Mouse (Mus musculus) lung, postnatal 0 days (tissue): Measurements from ENCODE around the gene Alb. TPM values are rescaled to one million over a fixed set of nuclear protein-coding genes. Genes with fewer than 3 reads are reported as not detected.

Experiments
- ATAC-seq: fragments of 200-750 bp; cut with Nextera tagmentation; 2 replicates; pipeline ENCODE4 v1.8.0; 2017; ENCODE audit warnings: moderate library complexity
- DNase-seq: peaks from one replicate; pipeline ENCODE4 v3.0.0-alpha.2; 2016; ENCODE audit warnings: low spot score
- H3K27ac ChIP-seq: fragments of 300-500 bp; sonication (generic); 2 replicates; pipeline ENCODE4 v1.5.1; 2014; ENCODE audit warnings: antibody characterized with exemption, mild to moderate bottlenecking, low read length, mixed read lengths
- H3K27me3 ChIP-seq: fragments of 300-500 bp; sonication (generic); replicated peaks from 2 replicates; pipeline ENCODE4 v1.6.1; 2014; ENCODE audit warnings: low read length, mixed read lengths; ENCODE audit not compliant: insufficient read depth
- H3K36me3 ChIP-seq: fragments of 300-500 bp; sonication (generic); 2 replicates; pipeline ENCODE4 v1.6.1; 2014; ENCODE audit warnings: low read length, mixed read lengths; ENCODE audit not compliant: insufficient read depth
- H3K4me1 ChIP-seq: fragments of 300-500 bp; sonication (generic); 2 replicates; pipeline ENCODE4 v1.6.1; 2014; ENCODE audit warnings: antibody characterized with exemption, low read depth, low read length, mixed read lengths; ENCODE audit not compliant: insufficient read depth
- H3K4me2 ChIP-seq: fragments of 300-500 bp; sonication (generic); replicated peaks from 2 replicates; pipeline ENCODE4 v1.6.1; 2014; ENCODE audit warnings: low read depth, mild to moderate bottlenecking, low read length, moderate library complexity, mixed read lengths
- H3K4me3 ChIP-seq: fragments of 300-500 bp; sonication (generic); 2 replicates; pipeline ENCODE4 v1.5.1; 2014; ENCODE audit warnings: low read depth, low read length
- H3K9ac ChIP-seq: fragments of 300-500 bp; sonication (generic); replicated peaks from 2 replicates; pipeline ENCODE4 v1.6.1; 2014; ENCODE audit warnings: low read depth, mild to moderate bottlenecking
- H3K9me3 ChIP-seq: fragments of 300-500 bp; sonication (generic); 2 replicates; pipeline ENCODE4 v1.6.1; 2016; ENCODE audit warnings: low read length, mixed read lengths
- CTCF ChIP-seq: IDR thresholded peaks from 2 replicates; pipeline ENCODE4 v1.5.1; 2016; ENCODE audit warnings: antibody characterized with exemption, mild to moderate bottlenecking
- EP300 ChIP-seq: IDR thresholded peaks from 2 replicates; pipeline ENCODE4 v1.6.1; 2016; ENCODE audit warnings: antibody characterized with exemption, mild to moderate bottlenecking, control low read depth
- WGBS: fragments of 180-500 bp; shearing (Covaris S2); extraction: QIAGEN DNeasy Blood & Tissue Kit; methylation state at CpG from one replicate; pipeline ENCODE4 v1.1.7; 2014; 5-methylcytosine and 5-hydroxymethylcytosine counted together
- polyA plus RNA-seq: library from polyadenylated mRNA; unstranded; fragments of >200 nt; fragmentation: Nextera tagmentation; extraction: Ambion mirVana; gene quantifications from 2 replicates; pipeline ENCODE4 v1.2.1, GENCODE M21; 2015

The Alb gene
- polyA plus RNA-seq, 1 experiment from 2014 or later, result 3.2 TPM

DNA sequence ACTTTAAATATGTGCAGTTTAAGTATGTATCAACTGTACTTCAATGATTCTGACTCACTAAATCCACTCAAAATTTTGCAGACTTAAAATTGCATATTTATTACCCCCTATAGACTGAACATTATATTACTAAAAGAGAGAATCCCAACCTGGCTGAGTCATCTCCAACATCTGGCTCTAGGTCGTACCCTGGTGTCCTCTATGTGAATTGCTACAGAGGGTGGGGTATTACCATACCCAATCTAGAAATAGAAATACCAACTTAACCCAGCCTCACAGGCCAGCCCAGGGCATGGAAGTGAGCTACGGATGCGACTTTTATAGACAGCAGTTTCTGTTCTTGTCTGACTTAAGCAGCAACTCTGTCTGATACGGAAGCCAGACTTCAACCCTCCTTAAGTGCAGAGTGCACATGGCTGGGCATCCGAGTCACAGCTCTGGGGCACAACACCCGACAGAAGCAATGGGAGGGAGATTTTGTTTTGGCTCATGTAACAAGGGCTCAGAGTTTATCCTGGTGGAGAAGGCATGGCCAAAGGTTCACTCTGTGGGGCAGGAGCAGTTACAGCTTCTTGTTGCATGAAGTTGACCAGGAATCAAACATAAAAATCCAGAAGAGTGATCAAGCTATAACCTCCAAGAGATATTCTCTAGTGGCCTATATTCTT is 51.7 kb downstream of the Alb start:
- TF ChIP-seq CTCF (no peak), EP300 (no peak)
- no peak for DNase-seq
- H3K27ac ChIP-seq, result no peak overlapping the region
- ATAC-seq, result no peak
- no peaks in the 10 kb centered on the region for H3K4me1 ChIP-seq
- H3K4me3 ChIP-seq, result no peak overlapping the region
- H3K27me3 ChIP-seq, result no peaks in the 10 kb centered on the region
- 75% methylated on average over 6 of the region's 6 CpGs for WGBS
- no peak overlapping the region for H3K9ac ChIP-seq
- no peaks in the 10 kb centered on the region for H3K9me3 ChIP-seq
- no peaks in the 10 kb centered on the region for H3K36me3 ChIP-seq
- no peak overlapping the region for H3K4me2 ChIP-seq

- H3K4me3 ChIP-seq, result no peak overlapping the region
- WGBS, result 86% methylated on average over 6 of the region's 6 CpGs
Observed at GRCm38 (mm10) chr5:90515561-90515960, 54.9 kb downstream of the Alb start.

GRCm38 (mm10) chr5:90518356-90519100 is 57.8 kb downstream of the Alb start, which contains the start of gene Afm:
Gene Afm (plus strand): TSS chr5:90518932.
- no peak within 1 kb of the TSS for H3K4me2 ChIP-seq
- no peaks in the 10 kb centered on the region for H3K36me3 ChIP-seq
- H3K4me3 ChIP-seq, result no peak within 1 kb of the TSS
- DNase-seq (no peak), ATAC-seq (no peak)
- 46% methylated on average over 6 of the region's 6 CpGs for WGBS
- no peaks in the 10 kb centered on the region for H3K9me3 ChIP-seq
- no peak within 1 kb of the TSS for H3K27ac ChIP-seq
- no peaks in the 10 kb centered on the region for H3K27me3 ChIP-seq
- TF ChIP-seq CTCF, result no peak
- TF ChIP-seq EP300, result no peak
- no peaks in the 10 kb centered on the region for H3K4me1 ChIP-seq
- no peak within 1 kb of the TSS for H3K9ac ChIP-seq

More at GRCm38 (mm10) chr5:90515561-90515960, 54.9 kb downstream of the Alb start:
- H3K27ac ChIP-seq, result no peak overlapping the region
- no peaks in the 10 kb centered on the region for H3K36me3 ChIP-seq
- H3K4me2 ChIP-seq, result no peak overlapping the region
- H3K9me3 ChIP-seq, result no peaks in the 10 kb centered on the region
- H3K27me3 ChIP-seq, result no peaks in the 10 kb centered on the region
- no peak for DNase-seq
- H3K9ac ChIP-seq, result no peak overlapping the region
- no peak for ATAC-seq
- TF ChIP-seq EP300, result no peak
- TF ChIP-seq CTCF, result no peak
- H3K4me1 ChIP-seq, result no peaks in the 10 kb centered on the region

Other genes with a start within 250 kb of the Alb start
- 18.7 and 20.9 TPM in 2 replicates for gene Cox18, start 236.9 kb upstream of the Alb start, polyA plus RNA-seq
- gene Ankrd17, start 94.3 kb upstream of the Alb start, polyA plus RNA-seq, result 16.0 and 17.3 TPM in 2 replicates
- gene Gm9958, start 93.7 kb upstream of the Alb start, polyA plus RNA-seq, result 5.3 and 5.8 TPM in 2 replicates
- gene Afp, start 29.8 kb downstream of the Alb start, polyA plus RNA-seq, result 1.2 and 1.6 TPM in 2 replicates
- not detected in 2 replicates for gene Afm, start 58.0 kb downstream of the Alb start, polyA plus RNA-seq
- not detected in 2 replicates for gene 5830473C10Rik, start 100.2 kb downstream of the Alb start, polyA plus RNA-seq
- 6.8 and 8.6 TPM in 2 replicates for gene Rassf6, start 179.8 kb downstream of the Alb start, polyA plus RNA-seq